Mouse (Mus musculus): ENCODE measurements around the gene Gm21985. TPM values are rescaled to one million over a fixed set of nuclear protein-coding genes. Genes with fewer than 3 reads are reported as not detected.

Gene Gm21985
- total RNA-seq, 2 experiments from 2014 or later, result 2.0 to 3.8 TPM

DNA sequence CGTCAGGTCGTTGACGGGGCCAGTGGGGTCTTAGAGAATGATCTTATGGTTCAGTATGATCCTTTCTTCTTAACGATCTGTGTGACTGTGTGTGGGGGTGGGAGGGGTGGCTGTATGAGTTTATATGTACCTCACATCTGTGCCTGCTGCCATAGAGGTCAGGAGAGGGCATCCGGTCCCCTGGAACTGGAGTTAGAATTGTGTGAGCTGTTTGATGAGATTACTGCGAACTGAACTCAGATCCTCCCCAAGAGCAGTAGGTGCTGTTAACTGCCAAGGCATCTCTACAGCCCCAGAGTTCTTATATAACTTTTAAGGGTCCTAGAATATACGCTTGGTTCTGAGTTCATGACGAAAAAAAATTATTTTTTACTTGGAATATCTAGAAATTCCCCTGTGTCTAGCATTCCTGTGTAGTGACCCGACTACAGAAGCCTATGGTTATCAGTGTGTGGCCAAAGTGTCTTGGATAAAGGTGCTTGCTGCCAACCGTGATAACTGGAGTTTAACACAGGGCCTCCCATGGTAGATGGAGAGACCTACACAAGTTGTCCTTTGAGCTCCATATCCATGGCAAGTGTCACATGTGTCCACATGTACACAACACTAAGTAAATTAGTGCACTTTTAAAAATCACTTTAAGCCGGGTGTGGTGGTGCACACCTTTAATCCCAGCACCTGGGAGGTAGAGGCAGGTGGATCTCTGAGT, 62.1 kb downstream of the Gm21985 start:
- DNase-seq (ENCODE audit: low spot score in 2 of 2), result no peak

DNA sequence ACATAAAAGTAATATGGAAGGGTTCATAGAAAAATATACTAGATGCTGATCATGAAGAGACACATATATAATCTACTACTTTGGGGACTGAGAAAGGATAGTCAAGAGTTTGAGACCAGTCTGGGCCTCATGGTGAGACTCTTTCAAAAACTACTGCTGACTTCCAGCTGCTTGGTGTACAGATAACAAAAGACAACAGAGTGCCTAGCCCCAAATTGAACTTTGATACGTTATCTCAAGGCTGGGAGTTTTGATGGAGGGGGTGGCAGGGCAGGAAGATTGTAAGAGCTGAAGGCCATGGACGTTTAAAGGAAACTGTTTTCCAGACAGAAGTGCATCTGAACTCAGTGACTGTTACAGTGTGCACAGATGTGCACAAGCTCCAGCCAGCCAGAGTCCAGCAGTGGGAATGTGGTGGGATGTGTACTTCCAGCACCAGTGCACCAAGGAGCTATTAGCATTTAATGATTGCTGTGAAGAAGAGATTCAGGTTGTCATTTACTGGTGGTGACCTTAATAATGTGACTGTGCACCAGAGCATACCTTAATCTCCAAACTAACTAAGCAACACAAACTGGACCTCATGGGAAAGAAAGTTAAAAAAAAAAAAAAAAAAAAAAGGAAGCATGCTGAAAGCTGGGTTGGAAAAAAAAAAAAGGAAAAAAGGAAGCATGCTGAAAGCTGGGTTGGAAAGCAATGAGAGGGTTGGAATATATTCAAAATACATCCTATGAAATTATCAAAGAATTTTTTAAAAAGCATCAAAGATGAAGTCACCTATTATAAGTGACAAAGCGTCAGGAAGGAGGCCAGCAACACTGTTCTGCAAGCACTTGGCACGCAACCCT, 66.2 kb downstream of the Gm21985 start:
- no peak for DNase-seq (ENCODE audit: low spot score in 2 of 2)

DNA sequence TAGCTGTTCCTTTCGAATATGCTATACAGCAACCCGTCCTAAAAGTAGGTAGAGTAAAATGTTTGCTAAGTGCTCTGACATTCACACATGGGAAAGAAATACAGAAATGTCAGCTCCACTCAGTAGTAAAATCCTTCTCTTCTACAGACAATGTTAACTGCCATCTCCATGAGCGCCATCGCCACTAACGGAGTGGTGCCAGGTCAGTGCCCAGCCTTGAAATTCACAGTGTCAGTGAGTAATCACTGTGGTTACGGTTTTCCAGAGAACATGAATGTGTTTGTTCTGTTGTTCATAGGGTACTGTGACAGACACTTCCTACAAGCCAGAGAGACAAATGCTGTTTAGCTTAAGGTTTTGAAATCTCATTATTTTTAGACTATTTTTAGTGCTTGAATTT, 71.1 kb downstream of the Gm21985 start:
- DNase-seq (ENCODE audit: low spot score in 2 of 2), result no peak

DNA sequence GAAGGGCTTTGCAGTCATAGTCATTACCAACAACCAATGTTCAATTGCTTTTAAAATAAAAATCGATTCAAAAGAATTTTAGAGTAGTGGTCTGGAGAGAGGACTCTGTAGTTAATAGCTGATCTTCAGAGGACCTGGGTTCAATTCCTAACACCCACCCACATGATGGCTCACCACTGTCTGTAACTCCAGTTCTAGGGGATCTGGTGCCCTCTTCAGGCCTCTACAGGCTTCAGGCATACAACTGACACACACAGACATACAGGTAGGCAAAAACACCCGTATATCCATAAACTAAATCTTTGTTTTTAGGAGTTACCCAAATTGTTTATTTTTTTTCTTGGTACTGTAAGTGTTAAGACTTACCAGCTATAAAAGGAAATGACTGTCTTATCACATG, 73.6 kb downstream of the Gm21985 start:
- no peak for DNase-seq (ENCODE audit: low spot score in 2 of 2)

DNA sequence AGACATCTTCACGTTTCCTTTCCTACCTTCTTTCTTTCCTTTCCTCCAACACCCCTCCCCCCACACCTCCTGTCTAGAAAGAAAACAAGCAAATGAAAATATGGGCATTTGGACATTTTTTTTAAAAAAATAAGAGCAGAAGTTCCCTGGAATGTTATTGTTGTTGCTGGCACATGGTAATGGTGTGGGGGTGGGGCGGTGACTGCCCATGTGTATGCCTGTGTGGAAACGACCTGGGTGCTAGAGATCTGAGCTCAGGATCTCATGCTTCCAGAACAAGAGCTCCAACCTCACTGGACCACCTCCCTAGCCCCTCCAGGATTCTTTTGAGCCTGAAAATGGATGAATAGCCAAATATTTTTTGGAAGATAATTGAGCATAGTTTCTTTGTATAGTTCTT, 75.0 kb downstream of the Gm21985 start:
- DNase-seq (ENCODE audit: low spot score in 2 of 2), result no peak

DNA sequence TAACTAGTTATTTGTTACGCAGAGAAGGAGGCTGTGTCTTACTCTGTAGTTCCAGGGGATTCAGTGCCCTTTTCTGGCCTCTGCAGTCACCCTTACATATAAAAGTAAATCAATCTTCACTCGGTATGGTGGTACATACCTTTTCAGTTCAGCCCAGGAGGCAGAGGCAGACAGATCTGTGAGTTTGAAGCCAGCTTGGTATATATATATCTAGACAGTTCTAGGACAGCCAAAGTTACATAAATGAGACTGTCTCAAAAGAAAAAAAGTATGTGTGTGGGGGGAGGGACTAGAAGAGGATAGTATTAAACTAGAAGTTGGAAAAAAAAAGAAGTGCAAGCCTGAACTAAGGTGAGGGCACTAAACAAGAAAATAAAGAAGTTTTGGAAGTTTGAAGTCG, 82.1 kb downstream of the Gm21985 start:
- no peak for DNase-seq (ENCODE audit: low spot score in 2 of 2)

DNA sequence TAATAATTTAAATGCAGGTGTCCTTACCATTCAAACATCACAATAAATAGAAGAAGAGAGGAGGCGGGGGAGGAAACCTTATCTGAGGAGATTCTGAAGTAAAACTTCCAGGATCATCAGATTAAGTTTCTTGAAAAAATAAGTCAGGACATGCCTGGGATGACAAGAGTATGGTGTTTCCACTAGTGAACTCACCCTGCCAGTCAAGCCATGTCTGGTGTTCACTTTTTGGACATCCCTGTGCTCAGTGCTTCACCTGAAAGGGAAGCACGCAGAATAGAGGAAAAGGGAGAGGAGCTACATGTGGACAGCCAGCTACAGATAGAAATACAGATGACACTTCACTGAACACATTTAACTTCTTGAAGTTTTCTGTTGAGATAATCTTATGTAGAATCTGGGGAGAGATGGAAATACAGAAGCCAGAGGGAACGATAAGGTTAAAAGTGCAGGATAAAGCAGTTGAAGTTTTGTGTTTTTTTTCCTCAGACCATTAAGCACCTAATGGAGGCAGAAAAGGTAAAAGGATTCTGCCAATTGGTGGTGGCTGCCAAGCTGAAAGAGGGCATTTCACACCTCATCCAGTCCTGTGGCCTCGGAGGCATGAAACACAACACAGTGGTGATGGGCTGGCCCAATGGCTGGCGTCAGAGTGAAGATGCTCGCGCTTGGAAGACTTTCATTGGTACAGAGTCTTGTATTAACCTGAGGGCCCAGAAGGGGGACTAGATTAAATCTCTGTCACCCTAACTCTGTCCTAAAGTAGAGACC, 87.8 kb downstream of the Gm21985 start:
- DNase-seq (ENCODE audit: low spot score in 2 of 2), result no peak

DNA sequence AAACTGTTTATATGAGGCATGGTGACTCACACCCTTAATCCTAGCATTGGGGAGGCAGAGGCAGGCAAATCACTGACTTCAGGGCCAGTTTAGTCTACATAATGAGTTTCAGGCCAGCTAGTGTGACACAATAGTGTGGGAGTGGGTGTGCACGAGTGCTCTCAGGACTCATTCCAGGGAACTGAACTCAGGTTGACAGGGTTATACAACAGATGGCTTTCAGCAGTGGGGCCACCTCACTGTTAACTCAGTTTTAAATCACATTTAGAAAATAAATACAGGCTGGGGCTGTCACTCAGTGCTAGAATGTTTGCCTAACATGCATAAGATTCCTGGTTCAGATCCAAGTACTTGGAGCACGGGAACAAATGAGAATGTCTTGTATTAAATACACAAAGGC, 93.5 kb downstream of the Gm21985 start:
- DNase-seq (ENCODE audit: low spot score in 2 of 2), result peak in 1 of 2 experiments; percentile 54

DNA sequence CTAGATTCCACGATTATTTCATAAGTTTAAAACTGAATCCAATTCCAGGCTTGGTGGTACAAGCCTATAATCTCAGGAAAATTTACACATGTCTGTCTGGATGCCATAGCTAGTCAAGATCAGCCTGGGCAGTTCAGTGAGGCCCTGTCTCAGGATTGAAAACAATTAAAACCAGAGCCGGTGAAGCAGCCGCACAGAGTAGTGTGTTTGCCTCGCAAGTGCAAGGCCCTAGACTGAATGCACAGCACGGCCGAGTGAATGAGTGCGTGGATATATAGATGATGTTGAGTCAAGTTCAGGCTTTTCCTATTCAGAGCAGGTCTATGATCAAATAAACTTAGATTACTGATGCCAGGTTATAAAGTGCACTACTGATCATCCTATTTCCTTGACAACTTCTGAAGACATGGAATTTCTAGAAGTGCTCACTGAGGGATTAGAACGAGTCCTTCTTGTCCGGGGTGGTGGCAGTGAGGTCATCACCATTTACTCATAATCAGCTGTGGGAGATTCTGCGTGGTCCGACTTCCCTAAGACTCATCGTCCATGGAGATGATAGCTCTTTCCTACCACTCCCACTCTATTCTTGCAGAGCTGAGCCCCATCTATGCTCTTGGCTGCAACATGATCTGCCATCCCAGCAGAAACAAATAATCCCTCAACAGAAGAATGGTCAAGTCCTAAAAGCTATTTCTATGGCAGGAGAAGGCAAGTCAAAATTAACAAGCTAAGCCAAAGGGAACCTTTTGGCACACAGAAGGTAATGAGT, 94.1 kb downstream of the Gm21985 start:
- no peak for DNase-seq (ENCODE audit: low spot score in 2 of 2)

DNA sequence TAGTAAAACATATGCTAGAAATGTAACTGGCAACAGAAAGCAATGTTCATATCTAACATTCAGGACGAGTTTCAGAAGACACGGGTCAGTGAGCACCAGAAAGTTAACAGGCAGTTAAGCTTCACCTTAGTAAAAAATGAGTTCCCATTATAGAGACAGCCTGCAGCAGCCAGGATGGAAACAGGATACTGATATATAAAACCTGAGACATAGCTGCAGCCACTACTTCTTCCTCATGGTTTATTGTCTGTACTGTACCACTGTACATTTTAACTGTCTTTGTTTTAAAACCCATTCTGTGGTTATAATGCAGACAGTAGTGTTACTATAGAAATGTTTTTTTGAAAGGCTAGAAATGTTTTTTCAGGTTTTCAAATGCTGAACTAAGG, 94.7 kb downstream of the Gm21985 start:
- no peak for DNase-seq (ENCODE audit: low spot score in 2 of 2)

DNA sequence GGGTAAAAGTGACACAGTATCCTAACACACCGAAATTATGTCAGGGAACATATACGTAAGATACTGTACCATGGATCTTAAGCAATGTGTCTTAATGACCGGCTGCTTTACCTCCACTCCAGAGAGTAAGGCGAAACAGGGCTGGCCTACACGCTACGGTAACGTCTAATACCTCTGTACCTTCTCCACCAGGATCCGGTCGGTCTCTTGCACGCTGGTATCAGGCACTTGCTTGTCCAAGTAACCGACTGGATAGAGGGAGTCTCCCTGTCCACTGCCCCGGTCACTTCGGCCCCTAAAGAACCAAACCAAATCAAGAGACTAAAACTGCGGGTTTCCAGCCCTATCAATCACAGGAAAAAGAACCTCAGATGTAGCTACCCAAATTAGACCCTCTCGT, 101.1 kb downstream of the Gm21985 start:
- no peak for DNase-seq (ENCODE audit: low spot score in 2 of 2)

DNA sequence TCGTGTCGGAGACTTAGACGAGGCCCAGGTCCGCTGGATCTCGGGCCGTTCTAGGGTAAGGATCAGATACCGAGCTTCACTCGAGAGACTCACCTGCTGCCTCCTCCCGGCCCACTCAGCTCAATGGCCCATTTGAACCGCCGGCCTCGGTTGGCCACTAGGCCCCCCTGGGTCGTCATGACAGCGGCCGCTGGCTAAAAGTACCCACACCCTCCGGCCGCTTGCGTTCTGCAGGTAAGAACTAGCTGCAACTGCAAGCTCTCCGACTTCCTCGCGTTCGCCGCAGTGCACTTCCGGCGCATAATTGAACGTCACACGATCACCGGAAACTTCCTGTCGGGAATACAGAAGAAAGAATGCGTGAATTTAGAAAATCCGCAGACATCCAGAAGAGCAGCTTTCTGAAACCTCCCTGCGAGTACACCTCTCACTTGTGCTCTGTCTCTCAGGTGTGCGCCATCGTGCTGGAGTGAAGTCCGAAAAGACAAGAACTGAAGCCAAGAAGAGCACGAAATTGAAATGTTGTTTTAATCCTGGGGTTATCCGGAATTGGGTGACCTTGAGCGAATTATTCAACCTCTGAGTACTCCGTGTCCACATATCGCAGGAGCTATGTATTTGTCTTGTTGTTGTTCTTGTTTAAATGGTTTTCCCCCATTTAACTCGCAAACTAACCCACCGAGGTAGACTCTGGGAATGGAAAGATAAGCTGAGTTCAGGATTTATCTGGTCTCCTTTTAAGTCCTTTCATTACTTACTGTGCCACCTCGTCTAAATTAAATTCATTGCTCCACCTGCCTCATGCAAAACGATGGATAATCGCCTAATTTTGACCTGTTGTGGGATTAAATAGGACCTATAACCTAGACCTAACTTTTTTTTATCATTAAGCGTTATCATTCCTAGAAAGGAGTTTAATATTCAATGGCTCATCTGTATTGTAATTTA, 101.9 kb downstream of the Gm21985 start, which contains the start of gene Emc4:
Gene Emc4 (minus strand): TSS at position 302 of the 948 bp plus-strand sequence.
- peak; percentile 91 to 96 for DNase-seq (ENCODE audit: low spot score in 2 of 2)

DNA sequence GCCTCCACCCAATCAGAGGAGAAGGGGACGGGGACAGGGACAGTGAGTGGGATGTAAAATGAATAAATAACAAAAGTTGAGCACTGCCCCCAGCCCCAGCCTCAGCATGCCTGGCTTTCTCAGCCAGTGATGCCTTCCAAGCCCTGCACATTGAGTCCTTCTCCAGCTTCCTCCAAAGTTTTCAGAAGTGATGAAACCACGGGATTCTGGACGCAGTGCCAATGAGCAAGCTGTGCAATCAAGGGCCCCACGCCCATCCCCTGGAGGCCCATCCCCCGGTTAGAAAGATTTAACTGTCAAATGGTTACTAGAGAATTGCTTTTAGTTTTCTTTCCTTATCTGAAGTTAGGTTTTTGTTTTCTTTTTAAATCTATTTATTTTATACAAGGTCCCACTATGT, 103.8 kb downstream of the Gm21985 start:
- no peak for DNase-seq (ENCODE audit: low spot score in 2 of 2)

DNA sequence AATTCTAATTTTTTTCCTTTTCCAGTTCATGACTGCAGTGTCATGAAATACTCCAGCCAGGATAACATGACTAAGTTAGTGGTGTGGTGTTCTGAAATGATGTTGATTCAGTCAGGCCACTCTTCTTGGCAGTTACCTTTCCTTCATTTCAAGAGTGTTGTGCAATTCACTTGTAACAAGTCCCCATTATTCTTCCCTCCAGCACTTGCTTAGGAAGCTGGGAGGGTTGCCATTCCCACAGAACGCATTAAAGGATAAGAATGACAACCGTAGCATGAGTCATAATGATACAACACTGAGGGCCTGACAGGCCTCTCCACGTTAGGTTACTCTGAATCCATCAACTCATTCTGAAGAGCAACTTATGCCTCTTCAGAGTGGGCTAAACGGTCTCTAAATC, 107.0 kb downstream of the Gm21985 start:
- DNase-seq (ENCODE audit: low spot score in 2 of 2), result no peak

DNA sequence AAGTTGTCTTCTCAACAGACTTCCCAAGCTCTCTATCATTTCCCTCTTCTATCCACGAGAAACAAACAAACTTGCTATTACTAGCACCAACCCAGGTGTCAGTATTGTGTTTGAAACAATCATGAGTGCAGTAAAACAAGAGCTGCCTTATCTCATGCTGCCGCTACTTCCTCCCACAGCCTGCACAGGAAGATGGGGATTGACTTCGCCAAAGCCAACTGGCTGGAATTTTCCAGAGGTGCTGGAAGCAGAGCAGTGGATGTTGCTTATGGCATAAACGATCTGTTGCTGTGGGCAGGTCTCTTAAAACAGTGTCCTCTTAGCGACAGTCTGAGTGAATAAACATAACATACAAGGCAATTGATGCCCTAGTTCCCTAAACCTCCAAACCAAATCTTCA, 108.5 kb downstream of the Gm21985 start:
- no peak for DNase-seq (ENCODE audit: low spot score in 2 of 2)

DNA sequence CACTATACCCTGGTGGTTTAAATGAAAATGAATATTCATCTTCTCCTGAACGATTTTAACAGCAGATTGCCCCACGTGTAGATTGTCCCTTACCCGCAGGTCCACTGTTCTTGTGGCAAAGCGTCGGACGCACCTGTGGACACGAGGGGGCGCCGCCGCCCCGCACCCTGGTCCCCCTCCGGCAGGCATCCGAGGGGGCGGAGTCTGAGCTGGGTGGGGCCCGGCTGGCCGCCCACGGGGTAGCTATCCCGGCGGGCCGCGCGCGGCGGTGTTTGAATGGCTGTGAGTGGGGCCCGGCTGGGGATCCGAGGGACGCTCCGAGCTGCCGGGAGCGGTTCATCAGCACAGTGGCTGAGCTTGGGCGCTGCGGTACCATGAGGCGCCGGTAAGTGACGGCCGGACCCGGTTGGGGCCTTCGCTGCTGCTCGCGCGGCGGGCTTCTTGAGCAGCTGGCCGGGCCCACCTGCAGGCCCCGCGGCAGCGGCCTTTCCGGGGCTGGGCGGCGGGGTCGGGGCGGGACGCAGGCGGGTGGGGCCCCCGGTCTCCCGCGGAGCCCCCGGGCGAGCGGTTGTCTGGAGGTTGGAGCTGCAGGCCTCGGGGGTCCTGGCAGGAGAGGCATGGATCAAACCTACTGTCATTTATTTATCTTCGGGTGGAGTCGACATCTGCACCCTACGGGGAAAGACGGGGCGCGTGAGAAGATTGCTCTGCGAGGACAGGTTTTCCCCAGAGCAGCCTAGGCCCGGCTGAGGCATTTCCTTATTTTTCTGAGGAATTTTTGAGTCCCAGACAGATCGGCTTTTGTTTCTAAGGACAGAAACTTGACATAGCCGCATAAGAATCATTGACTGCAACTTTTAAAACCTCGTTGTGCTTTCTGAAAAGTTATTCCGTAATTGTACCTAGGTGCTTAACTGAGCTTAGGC, 113.1 kb downstream of the Gm21985 start, which contains the start of gene Katnbl1:
Gene Katnbl1 (plus strand): TSS at position 239 of the 926 bp plus-strand sequence.
- peak; percentile 86 to 91 for DNase-seq (ENCODE audit: low spot score in 2 of 2)

DNA sequence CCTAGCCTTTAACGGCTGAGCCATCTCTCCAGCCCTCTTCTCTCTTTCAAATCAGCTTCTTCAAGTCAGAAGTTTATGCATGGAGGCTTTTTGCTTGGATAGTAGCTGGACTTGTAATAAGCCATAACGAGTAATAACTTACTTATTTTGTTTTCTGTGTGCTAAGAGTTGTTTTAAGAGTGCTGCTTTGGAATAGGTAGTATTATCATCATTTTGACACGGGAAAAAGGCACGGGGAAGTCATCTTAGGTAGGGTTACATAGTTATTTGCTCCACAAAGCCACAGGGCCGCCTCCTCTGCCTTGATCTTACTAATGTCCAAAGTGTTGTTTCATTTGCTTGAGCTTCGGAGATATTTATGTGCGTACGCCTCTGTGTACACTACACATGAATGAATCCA, 114.0 kb downstream of the Gm21985 start:
- DNase-seq (ENCODE audit: low spot score in 2 of 2), result no peak

DNA sequence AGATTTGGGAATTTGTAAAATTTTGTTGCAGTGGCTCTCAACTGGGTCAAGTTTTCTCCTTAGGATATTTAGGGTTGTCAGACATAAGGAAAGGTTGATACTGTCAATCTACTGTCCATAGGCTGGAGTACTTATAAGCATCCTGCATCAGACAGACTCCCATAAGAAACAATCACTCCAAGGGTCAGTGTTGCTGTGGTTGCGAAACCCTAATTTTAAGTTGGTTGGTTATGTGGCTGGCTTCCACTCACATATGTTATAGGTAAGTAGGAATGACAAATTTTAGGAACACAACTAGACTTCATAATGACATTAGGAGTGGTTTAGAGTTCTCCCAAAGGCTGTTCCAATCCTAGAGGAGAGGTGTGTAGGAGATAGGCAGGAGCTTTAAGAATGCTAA, 115.1 kb downstream of the Gm21985 start:
- no peak for DNase-seq (ENCODE audit: low spot score in 2 of 2)

DNA sequence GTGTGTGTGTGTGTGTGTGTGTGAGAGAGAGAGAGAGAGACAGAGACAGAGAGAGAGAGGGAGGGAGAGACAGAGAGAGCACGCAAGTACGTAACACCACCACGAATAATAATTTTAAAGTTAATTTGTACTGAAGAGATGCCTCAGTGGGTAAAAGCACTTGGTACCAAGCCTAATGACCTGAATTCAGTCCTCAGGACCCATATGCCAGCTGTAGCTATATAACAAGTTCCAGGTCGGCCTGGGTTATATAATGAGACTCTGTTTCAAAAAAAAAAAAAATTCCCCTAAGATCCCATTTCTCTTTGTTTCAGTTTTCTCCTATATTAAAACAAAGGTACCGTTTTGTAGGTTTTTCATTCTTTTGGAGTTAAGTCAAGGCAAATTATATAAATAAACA, 124.7 kb downstream of the Gm21985 start:
- no peak for DNase-seq (ENCODE audit: low spot score in 2 of 2)

Data from layer of hippocampus, adult 18-20 months (tissue).